Mouse (Mus musculus) erythroblast, embryonic 14.5 days (primary cell): ENCODE data around the gene Cryz.

Experiments
- GATA1 ChIP-seq: IDR thresholded peaks from 2 replicates; pipeline ENCODE4 v1.6.1; 2012; ENCODE audit warnings: low read length, inconsistent platforms, mixed read lengths
- TAL1 ChIP-seq: IDR thresholded peaks from 3 replicates; pipeline ENCODE4 v1.6.1; 2012; ENCODE audit warnings: low read length, inconsistent platforms, mixed read lengths

DNA sequence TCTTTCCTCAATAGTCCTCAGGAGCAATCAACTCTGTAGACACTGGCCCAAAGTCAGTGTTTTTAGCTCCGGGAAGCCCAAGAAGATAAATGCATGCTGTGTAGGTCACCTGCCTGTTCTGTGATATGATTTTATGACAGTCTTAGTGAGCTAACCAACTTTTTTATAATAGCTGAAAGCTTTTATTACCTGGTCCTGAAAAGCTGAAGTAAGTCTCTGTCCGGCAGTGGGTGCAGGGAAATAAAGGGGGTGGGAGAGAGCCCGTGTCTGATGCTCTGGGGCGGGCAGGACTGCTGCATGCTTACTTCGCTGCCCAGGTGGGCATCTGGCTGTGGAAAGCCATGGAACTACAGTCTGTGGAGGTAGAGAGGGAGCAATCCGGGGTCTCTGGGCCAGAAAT, 74.1 kb downstream of the Cryz start:
- TF ChIP-seq GATA1 (no peak), TAL1 (no peak)
